Mouse (Mus musculus): Measurements from ENCODE around the gene Cenpa.

DNA sequence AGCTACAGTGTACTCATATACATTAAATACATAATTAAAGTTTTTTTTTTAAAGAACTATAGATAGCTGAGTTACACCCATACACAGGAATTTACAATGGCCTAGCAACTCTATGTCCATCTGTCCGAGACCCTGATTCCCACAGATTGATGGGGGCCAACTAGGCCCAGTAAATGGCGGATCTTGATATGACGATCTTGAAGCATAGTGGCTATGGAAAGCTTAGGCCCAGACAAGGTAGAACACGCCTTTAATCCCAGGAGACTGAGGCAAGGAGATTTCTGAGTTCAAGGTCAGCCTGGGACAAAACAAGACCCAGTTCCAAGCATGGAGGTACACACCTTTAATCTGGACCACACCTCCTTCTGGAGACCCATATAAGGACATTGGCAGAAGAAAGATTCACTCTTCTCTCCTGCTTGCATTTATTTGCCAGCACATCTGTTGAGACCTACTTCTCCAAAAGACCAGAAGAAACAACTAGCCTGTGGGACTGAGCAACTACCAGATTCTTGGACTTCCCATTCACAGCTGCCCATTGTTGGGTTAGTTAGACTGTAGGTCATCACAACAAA, 12.2 kb downstream of the Cenpa start:
- no peak for TF ChIP-seq CTCF (IDR thresholded peaks at IDR 0.05; ENCODE audit: control insufficient read depth, insufficient read depth, insufficient read length)
- no peak for TF ChIP-seq USF1 (IDR thresholded peaks at IDR 0.05; ENCODE audit: low read depth)
